Mouse (Mus musculus): ENCODE data around the gene Senp6.
A peak's percentile ranks its signal among the peaks of the same experiment; 100 is the strongest.
"Not testable (repeated sequence)": the region's sequence is repeated elsewhere in the genome, so short reads cannot be mapped to it uniquely, and the experiment has no call there.

Senp6 gene

GRCm38 (mm10) chr9:80080941-80081340, 14.2 kb downstream of the Senp6 start:
- no peak for DNase-seq (ENCODE audit: low spot score)

GRCm38 (mm10) chr9:80084429-80085092, 17.9 kb downstream of the Senp6 start:
- DNase-seq (ENCODE audit: low spot score), result no peak

- peak; percentile 43 for DNase-seq (ENCODE audit: low spot score)
Measured at GRCm38 (mm10) chr9:80085665-80086064, 19.0 kb downstream of the Senp6 start.

- not testable (repeated sequence) for DNase-seq (ENCODE audit: low spot score)
Measured at GRCm38 (mm10) chr9:80086272-80086966, 19.7 kb downstream of the Senp6 start.

GRCm38 (mm10) chr9:80089409-80089808, 22.7 kb downstream of the Senp6 start:
- no peak for DNase-seq (ENCODE audit: low spot score)

- no peak for DNase-seq (ENCODE audit: low spot score)
Measured at GRCm38 (mm10) chr9:80096325-80096724, 29.6 kb downstream of the Senp6 start.

- no peak for DNase-seq (ENCODE audit: low spot score)
Measured at GRCm38 (mm10) chr9:80145992-80146587, 79.4 kb downstream of the Senp6 start.

- no peak for DNase-seq (ENCODE audit: low spot score)
Measured at GRCm38 (mm10) chr9:80149594-80149993, 82.9 kb downstream of the Senp6 start.

- no peak for DNase-seq (ENCODE audit: low spot score)
Measured at GRCm38 (mm10) chr9:80155277-80155676, 88.6 kb downstream of the Senp6 start.

- no peak for DNase-seq (ENCODE audit: low spot score)
Measured at GRCm38 (mm10) chr9:80156780-80157179, 90.1 kb downstream of the Senp6 start.

GRCm38 (mm10) chr9:80157840-80158465, 91.2 kb downstream of the Senp6 start:
- DNase-seq (ENCODE audit: low spot score), result no peak

GRCm38 (mm10) chr9:80158937-80159336, 92.2 kb downstream of the Senp6 start:
- no peak for DNase-seq (ENCODE audit: low spot score)

- no peak for DNase-seq (ENCODE audit: low spot score)
Measured at GRCm38 (mm10) chr9:80161451-80161850, 94.7 kb downstream of the Senp6 start.

- DNase-seq (ENCODE audit: low spot score), result no peak
Measured at GRCm38 (mm10) chr9:80163126-80163723, 96.5 kb downstream of the Senp6 start.

GRCm38 (mm10) chr9:80164191-80164590, 97.5 kb downstream of the Senp6 start:
- no peak for DNase-seq (ENCODE audit: low spot score)

- peak; percentile 89 for DNase-seq (ENCODE audit: low spot score)
Measured at GRCm38 (mm10) chr9:80164611-80165474, 98.1 kb downstream of the Senp6 start, which contains the start of gene Myo6. Myo6 (plus strand) TSS chr9:80165031.

GRCm38 (mm10) chr9:80165690-80166089, 99.0 kb downstream of the Senp6 start:
- no peak for DNase-seq (ENCODE audit: low spot score)

- DNase-seq (ENCODE audit: low spot score), result no peak
Measured at GRCm38 (mm10) chr9:80166425-80166824, 99.7 kb downstream of the Senp6 start.

GRCm38 (mm10) chr9:80167089-80167488, 100.4 kb downstream of the Senp6 start:
- no peak for DNase-seq (ENCODE audit: low spot score)

- DNase-seq (ENCODE audit: low spot score), result no peak
Measured at GRCm38 (mm10) chr9:80169551-80169950, 102.8 kb downstream of the Senp6 start.

GRCm38 (mm10) chr9:80171241-80171640, 104.5 kb downstream of the Senp6 start:
- DNase-seq (ENCODE audit: low spot score), result no peak
